Mouse (Mus musculus) liver, embryonic 14.5 days (tissue): Measurements from ENCODE around the gene Ifne.

ENCODE experiments used
- CTCF ChIP-seq: IDR thresholded peaks from 2 replicates; pipeline ENCODE4 v1.5.1; 2016; ENCODE audit warnings: antibody characterized with exemption, low read depth, control low read depth
- EP300 ChIP-seq: IDR thresholded peaks from 2 replicates; pipeline ENCODE4 v1.6.1; 2016; ENCODE audit warnings: antibody characterized with exemption, low read depth

GRCm38 (mm10) chr4:88893201-88893754 is 13.3 kb upstream of the Ifne start:
- TF ChIP-seq CTCF: no peak
- no peak for TF ChIP-seq EP300
